Mouse (Mus musculus): Measurements from ENCODE around the gene Hist2h3c2. TPM values are rescaled to one million over a fixed set of nuclear protein-coding genes. Genes with fewer than 3 reads are reported as not detected.
"Not testable (repeated sequence)": the region's sequence is repeated elsewhere in the genome, so short reads cannot be mapped to it uniquely, and the experiment has no call there.

Gene Hist2h3c2
- 12.3 and 13.8 TPM in 2 replicates for polyA plus RNA-seq (2016; fragmentation: Nextera tagmentation; extraction: Ambion mirVana)

- Histone ChIP-seq H3K27ac (peak within 1 kb of the TSS; percentile 98), H3K4me1 (peaks cover 60% of the 10 kb centered on the region), H3K4me3 (peak within 1 kb of the TSS; percentile 65), H3K9ac (peak within 1 kb of the TSS; percentile 83), H3K4me2 (peak within 1 kb of the TSS; percentile 77)
- H3K36me3 ChIP-seq; H3K27me3 ChIP-seq (replicated peaks); H3K9me3 ChIP-seq (replicated peaks): not testable (repeated sequence)
- peak; percentile 85 for ATAC-seq
- 0% methylated on average over 19 of the region's 68 CpGs for WGBS (ENCODE audit: insufficient replicate concordance)
These were observed at the start of gene Hist2h3c2 for GRCm38 (mm10) chr3:96238954-96239793. TSS of gene Hist2h3c2 (minus strand) at chr3:96239127.

- ATAC-seq; H3K9ac ChIP-seq; H3K36me3 ChIP-seq; H3K9me3 ChIP-seq (replicated peaks); H3K4me3 ChIP-seq; H3K4me2 ChIP-seq; H3K27ac ChIP-seq; H3K4me1 ChIP-seq: not testable (repeated sequence)
- H3K27me3 ChIP-seq (replicated peaks): peaks cover 47% of the 10 kb centered on the region
- WGBS (ENCODE audit: insufficient replicate concordance): 80% methylated on average over 11 of the region's 11 CpGs
These were observed 48.4 kb upstream of the Hist2h3c2 start for GRCm38 (mm10) chr3:96287334-96287733.

DNA sequence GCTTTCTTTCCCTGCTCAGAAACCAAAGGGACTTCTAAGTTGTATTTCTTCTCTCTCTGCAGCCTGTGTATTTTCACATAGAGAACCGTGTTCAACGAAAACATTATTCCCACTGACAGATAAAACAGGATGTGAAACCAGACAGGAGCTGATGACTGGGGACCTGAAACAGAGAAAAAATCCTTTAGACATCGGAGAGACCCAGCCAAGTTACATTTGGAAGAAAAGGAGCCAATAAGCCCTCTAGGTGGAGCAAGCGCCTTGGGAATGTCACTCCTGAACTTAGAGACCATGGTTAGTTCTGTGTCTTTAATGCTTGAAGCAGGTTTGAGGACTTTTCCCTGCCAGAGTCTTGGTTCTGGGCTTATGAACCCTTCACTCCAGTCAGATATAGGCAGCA is 45.5 kb upstream of the Hist2h3c2 start:
- no peak overlapping the region for H3K9ac ChIP-seq
- WGBS (ENCODE audit: insufficient replicate concordance): 25% methylated on average over 4 of the region's 4 CpGs
- no peaks in the 10 kb centered on the region; the same call in 1 of the 2 replicates for H3K9me3 ChIP-seq (replicated peaks)
- no peak overlapping the region for H3K4me3 ChIP-seq
- peaks cover 59% of the 10 kb centered on the region for H3K27me3 ChIP-seq (replicated peaks)
- peaks cover 6% of the 10 kb centered on the region; the same call in 1 of the 2 replicates for H3K4me1 ChIP-seq
- no peaks in the 10 kb centered on the region for H3K36me3 ChIP-seq
- no peak overlapping the region for H3K27ac ChIP-seq
- no peak for ATAC-seq
- peak overlapping the region; percentile 20; the same call in 1 of the 2 replicates for H3K4me2 ChIP-seq

DNA sequence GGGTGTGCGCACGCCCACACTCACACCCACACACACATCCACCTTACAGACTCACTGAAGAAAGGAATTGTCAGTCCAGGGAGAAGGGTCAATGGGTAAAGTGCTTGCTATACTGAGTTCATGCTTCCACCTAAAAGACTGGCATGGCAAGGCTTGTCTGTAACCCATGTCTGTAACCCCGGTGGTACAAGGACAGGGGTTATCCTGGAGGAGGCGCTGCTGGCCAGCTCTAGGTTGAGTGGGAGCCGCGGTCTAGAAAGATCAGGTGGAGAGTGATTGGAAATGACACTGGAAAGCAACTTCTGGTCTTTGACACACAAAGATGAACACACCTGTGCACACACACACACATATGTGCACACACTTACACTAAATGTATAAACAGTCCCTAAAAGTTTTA is 41.7 kb upstream of the Hist2h3c2 start:
- no peak overlapping the region for H3K27ac ChIP-seq
- no peak overlapping the region for H3K9ac ChIP-seq
- H3K27me3 ChIP-seq (replicated peaks): peaks cover 48% of the 10 kb centered on the region
- 57% methylated on average over 6 of the region's 6 CpGs for WGBS (ENCODE audit: insufficient replicate concordance)
- no peak for ATAC-seq
- H3K4me3 ChIP-seq: no peak overlapping the region
- H3K36me3 ChIP-seq: no peaks in the 10 kb centered on the region
- no peak overlapping the region for H3K4me2 ChIP-seq
- H3K9me3 ChIP-seq (replicated peaks): no peaks in the 10 kb centered on the region
- H3K4me1 ChIP-seq: peaks cover 25% of the 10 kb centered on the region

- no peaks in the 10 kb centered on the region for H3K9me3 ChIP-seq (replicated peaks)
- 1% methylated on average over 49 of the region's 49 CpGs for WGBS (ENCODE audit: insufficient replicate concordance)
- peak overlapping the region; percentile 80 for H3K27ac ChIP-seq
- peak overlapping the region; percentile 64 for H3K4me3 ChIP-seq
- H3K4me1 ChIP-seq: peaks cover 25% of the 10 kb centered on the region
- H3K9ac ChIP-seq: peak overlapping the region; percentile 80
- peak; percentile 90 for ATAC-seq
- peaks cover 23% of the 10 kb centered on the region for H3K27me3 ChIP-seq (replicated peaks)
- H3K36me3 ChIP-seq: no peaks in the 10 kb centered on the region
- peak overlapping the region; percentile 92 for H3K4me2 ChIP-seq
These were observed 39.1 kb upstream of the Hist2h3c2 start for GRCm38 (mm10) chr3:96277800-96278624.

- Histone ChIP-seq H3K36me3 (no peaks in the 10 kb centered on the region), H3K9me3 (replicated peaks) (no peaks in the 10 kb centered on the region), H3K4me2 (peak overlapping the region; percentile 92), H3K4me3 (peak overlapping the region; percentile 64), H3K4me1 (peaks cover 25% of the 10 kb centered on the region), H3K27me3 (replicated peaks) (peaks cover 17% of the 10 kb centered on the region; the same call in 1 of the 2 replicates), H3K9ac (peak overlapping the region; percentile 80), H3K27ac (peak overlapping the region; percentile 80)
- peak; percentile 65 for ATAC-seq
- WGBS (ENCODE audit: insufficient replicate concordance): 16% methylated on average over 8 of the region's 8 CpGs
These were observed 38.5 kb upstream of the Hist2h3c2 start for GRCm38 (mm10) chr3:96277428-96277799.

GRCm38 (mm10) chr3:96273591-96274465 is 34.9 kb upstream of the Hist2h3c2 start:
- WGBS (ENCODE audit: insufficient replicate concordance): 46% methylated on average over 17 of the region's 17 CpGs

DNA sequence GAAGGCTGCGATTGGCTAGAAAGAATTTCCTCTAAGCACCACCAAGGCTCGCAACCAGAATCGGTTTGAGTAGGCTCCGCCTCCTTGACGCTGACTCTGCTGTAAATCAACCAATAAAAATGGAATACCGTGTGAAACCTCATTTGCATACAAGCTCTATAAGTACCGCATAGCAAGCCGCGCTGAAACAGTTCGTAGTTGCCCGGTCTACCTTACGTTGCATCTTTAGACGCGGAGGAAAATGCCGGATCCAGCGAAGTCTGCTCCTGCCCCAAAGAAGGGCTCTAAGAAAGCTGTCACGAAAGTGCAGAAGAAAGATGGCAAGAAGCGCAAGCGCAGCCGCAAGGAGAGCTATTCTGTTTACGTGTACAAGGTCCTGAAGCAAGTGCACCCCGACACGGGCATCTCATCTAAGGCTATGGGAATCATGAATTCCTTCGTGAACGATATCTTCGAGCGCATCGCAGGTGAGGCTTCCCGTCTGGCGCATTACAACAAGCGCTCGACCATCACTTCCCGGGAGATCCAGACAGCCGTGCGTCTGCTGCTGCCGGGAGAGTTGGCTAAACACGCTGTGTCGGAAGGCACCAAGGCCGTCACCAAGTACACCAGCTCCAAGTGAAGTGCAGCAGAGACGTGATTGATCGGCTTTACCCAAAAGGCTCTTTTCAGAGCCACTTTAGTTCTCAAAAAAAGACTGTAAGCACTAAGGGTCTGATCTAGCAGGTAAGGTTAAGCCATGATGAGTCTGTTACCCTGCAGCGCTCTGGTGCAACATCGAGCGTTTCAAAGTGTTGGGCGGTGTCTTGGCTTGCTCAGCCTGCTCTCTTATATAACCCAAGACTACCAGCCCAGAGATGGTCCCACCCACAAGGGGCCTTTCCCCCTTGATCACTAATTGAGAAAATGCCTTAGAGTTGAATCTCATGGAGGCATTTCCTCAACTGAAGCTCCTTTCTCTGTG is 30.9 kb upstream of the Hist2h3c2 start, which contains the start of gene Hist2h2bb:
Hist2h2bb (plus strand) TSS at position 242 of the 964 bp plus-strand sequence.
- Histone ChIP-seq H3K27ac (peak within 1 kb of the TSS; percentile 99), H3K4me3 (peak within 1 kb of the TSS; percentile 62), H3K4me1 (peaks cover 41% of the 10 kb centered on the region), H3K27me3 (replicated peaks) (no peaks in the 10 kb centered on the region), H3K36me3 (no peaks in the 10 kb centered on the region), H3K4me2 (peak within 1 kb of the TSS; percentile 74), H3K9ac (peak within 1 kb of the TSS; percentile 87), H3K9me3 (replicated peaks) (no peaks in the 10 kb centered on the region)
- under 1% methylated on average over 45 of the region's 45 CpGs for WGBS (ENCODE audit: insufficient replicate concordance)
- peak; percentile 88 for ATAC-seq

More at GRCm38 (mm10) chr3:96273591-96274465, 34.9 kb upstream of the Hist2h3c2 start:
- no peaks in the 10 kb centered on the region for H3K36me3 ChIP-seq
- H3K27me3 ChIP-seq (replicated peaks): no peaks in the 10 kb centered on the region
- H3K9me3 ChIP-seq (replicated peaks): no peaks in the 10 kb centered on the region
- H3K4me2 ChIP-seq: peak overlapping the region; percentile 0; the same call in 1 of the 2 replicates
- peaks cover 26% of the 10 kb centered on the region for H3K4me1 ChIP-seq
- H3K9ac ChIP-seq: peak overlapping the region; percentile 25; the same call in 1 of the 2 replicates
- no peak overlapping the region for H3K27ac ChIP-seq
- no peak overlapping the region for H3K4me3 ChIP-seq
- no peak for ATAC-seq

DNA sequence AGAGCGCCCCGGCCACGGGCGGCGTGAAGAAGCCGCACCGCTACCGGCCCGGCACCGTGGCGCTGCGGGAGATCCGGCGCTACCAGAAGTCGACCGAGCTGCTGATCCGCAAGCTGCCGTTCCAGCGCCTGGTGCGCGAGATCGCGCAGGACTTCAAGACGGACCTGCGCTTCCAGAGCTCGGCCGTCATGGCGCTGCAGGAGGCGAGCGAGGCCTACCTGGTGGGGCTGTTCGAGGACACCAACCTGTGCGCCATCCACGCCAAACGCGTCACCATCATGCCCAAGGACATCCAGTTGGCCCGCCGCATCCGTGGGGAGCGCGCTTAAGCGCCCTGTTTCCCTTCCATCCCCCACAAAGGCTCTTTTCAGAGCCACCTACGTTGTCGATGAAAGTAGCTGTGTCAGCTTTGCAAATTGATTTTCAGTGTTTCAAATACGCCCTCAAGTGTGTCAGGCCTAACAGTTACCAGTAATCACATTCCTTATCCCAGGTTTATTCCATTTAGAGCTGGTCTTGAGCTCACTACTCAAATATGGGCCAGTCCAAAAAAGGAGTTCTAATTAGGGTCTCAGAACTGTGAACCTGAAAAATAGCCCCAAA is 29.9 kb upstream of the Hist2h3c2 start:
- peak overlapping the region; percentile 99 for H3K27ac ChIP-seq
- 2% methylated on average over 16 of the region's 44 CpGs for WGBS (ENCODE audit: insufficient replicate concordance)
- peak overlapping the region; percentile 74 for H3K4me2 ChIP-seq
- not testable (repeated sequence) for H3K27me3 ChIP-seq (replicated peaks); H3K36me3 ChIP-seq; H3K9me3 ChIP-seq (replicated peaks)
- peak overlapping the region; percentile 62 for H3K4me3 ChIP-seq
- H3K9ac ChIP-seq: peak overlapping the region; percentile 84
- ATAC-seq: peak; percentile 31
- peaks cover 50% of the 10 kb centered on the region for H3K4me1 ChIP-seq
